Mouse (Mus musculus) liver, adult 2 months (tissue): ENCODE data around the gene Kcne1l. TPM values are rescaled to one million over a fixed set of nuclear protein-coding genes. Genes with fewer than 3 reads are reported as not detected.

Source experiments
- DNase-seq: peaks from one replicate; pipeline ENCODE4 v3.0.0-alpha.2; 2011; ENCODE audit warnings: low read depth, low spot score; ENCODE audit errors: extremely low read depth
- H3K27ac ChIP-seq: fragments of 200-500 bp; replicated peaks from 2 replicates; pipeline ENCODE4 v1.5.1; 2012; ENCODE audit warnings: low read depth, mild to moderate bottlenecking, control low read depth, inconsistent platforms, low read length; ENCODE audit not compliant: insufficient read depth
- H3K27me3 ChIP-seq: fragments of 200-500 bp; 2 replicates; pipeline ENCODE4 v1.6.1; 2012; ENCODE audit warnings: mild to moderate bottlenecking, moderate library complexity, low read length, inconsistent platforms; ENCODE audit not compliant: control insufficient read depth, insufficient read depth
- H3K36me3 ChIP-seq: fragments of 200-500 bp; 2 replicates; pipeline ENCODE4 v1.6.1; 2012; ENCODE audit warnings: low read length, inconsistent platforms; ENCODE audit not compliant: control insufficient read depth, insufficient read depth
- H3K4me1 ChIP-seq: fragments of 200-500 bp; 2 replicates; pipeline ENCODE4 v1.6.1; 2011; ENCODE audit warnings: low read length; ENCODE audit not compliant: control insufficient read depth, insufficient read depth
- H3K4me3 ChIP-seq: fragments of 200-500 bp; 2 replicates; pipeline ENCODE4 v1.5.1; 2011; ENCODE audit warnings: low read depth, mild to moderate bottlenecking, control low read depth, low read length, moderate library complexity; ENCODE audit not compliant: insufficient read depth
- H3K79me2 ChIP-seq: fragments of 200-500 bp; 2 replicates; pipeline ENCODE4 v1.6.1; 2012; ENCODE audit warnings: inconsistent platforms, mild to moderate bottlenecking, low read length, moderate library complexity; ENCODE audit not compliant: control insufficient read depth, insufficient read depth
- H3K9ac ChIP-seq: fragments of 200-500 bp; 2 replicates; pipeline ENCODE4 v1.6.1; 2012; ENCODE audit warnings: low read depth, mild to moderate bottlenecking, control low read depth, inconsistent platforms, low read length
- CTCF ChIP-seq: fragments of 200-500 bp; IDR thresholded peaks from 2 replicates; pipeline ENCODE4 v1.5.1; 2011; ENCODE audit warnings: low read depth, low read length, control low read depth
- POLR2A ChIP-seq: fragments of 200-500 bp; IDR thresholded peaks from 2 replicates; pipeline ENCODE4 v1.6.1; 2011; ENCODE audit warnings: low read length, control low read depth; ENCODE audit not compliant: insufficient read depth; ENCODE audit errors: extremely low read depth
- WGBS: fragments of 180-500 bp; shearing (Covaris S2); methylation state at CpG from one replicate; pipeline ENCODE4 v1.1.7; 2018; 5-methylcytosine and 5-hydroxymethylcytosine counted together
- polyA plus RNA-seq: library from polyadenylated mRNA; depleted of rRNA; stranded (reverse); fragments of >200 nt; gene quantifications from 2 replicates; pipeline ENCODE4 v1.2.3, GENCODE M21; 2012; rRNA removed
- total RNA-seq: library from RNA; depleted of rRNA; stranded (reverse); fragments of >200 nt; gene quantifications from 2 replicates; pipeline ENCODE4 v1.2.3, GENCODE M21; 2014; rRNA removed

Kcne1l gene
- total and polyA plus RNA-seq, 2 experiments = not detected

DNA sequence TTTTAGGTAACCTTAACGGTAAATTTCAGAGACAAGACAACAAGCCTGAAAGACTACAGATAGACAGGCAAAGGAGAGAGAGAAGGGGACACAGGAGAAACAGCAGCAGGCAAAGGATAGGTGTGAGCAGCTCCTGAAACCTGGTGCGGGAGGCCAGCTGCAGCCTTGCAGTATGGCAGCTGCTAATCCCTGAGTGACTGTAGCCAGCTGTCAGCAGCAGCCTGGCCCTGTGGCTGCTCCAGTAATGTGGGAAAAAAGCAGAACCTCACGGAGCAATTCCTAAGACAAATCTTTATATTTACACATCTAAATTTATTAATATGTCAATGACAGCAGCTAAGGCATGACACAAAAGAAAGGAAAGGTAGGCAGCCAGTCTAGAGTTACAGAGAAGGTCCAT is 29.5 kb downstream of the Kcne1l start:
- WGBS = 67% methylated on average over 3 of the region's 3 CpGs
- TF ChIP-seq CTCF (no peak), POLR2A (no peak)
- no peak overlapping the region for H3K4me3 ChIP-seq

DNA sequence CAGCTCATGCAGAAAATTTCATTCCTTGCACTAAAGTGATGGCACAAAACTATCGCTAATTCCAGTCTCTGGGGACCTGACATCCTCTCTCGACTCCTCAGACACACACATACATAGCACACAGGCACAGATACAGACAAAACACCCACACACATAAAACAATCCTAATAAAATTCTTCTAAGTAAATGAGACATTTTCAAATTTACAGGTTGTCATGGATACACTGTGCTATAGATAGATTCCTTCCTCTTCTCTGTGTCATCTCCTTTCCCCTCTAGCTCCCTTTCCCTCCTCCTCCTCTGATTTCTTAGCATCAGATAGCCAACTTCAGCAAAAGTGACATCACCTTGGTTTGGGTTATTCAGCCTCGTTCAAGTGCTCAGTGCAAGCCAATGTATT is 30.1 kb downstream of the Kcne1l start:
- 71% methylated on average over 3 of the region's 3 CpGs for whole genome bisulfite sequencing

More for the DNA sequence above, 29.5 kb downstream of the Kcne1l start:
- no peak overlapping the region for H3K9ac ChIP-seq
- H3K27ac ChIP-seq = no peak overlapping the region
- DNase-seq = no peak
- no peaks in the 10 kb centered on the region for H3K36me3 ChIP-seq
- H3K4me1 ChIP-seq = no peaks in the 10 kb centered on the region
- no peaks in the 10 kb centered on the region for H3K79me2 ChIP-seq
- H3K27me3 ChIP-seq = no peaks in the 10 kb centered on the region

More for the DNA sequence above, 30.1 kb downstream of the Kcne1l start:
- H3K27ac ChIP-seq = no peak overlapping the region
- no peaks in the 10 kb centered on the region for H3K4me1 ChIP-seq
- no peak overlapping the region for H3K9ac ChIP-seq
- TF ChIP-seq POLR2A (no peak), CTCF (no peak)
- no peak for DNase-seq
- no peaks in the 10 kb centered on the region for H3K36me3 ChIP-seq
- H3K79me2 ChIP-seq = no peaks in the 10 kb centered on the region
- H3K4me3 ChIP-seq = no peak overlapping the region
- H3K27me3 ChIP-seq = no peaks in the 10 kb centered on the region

Other genes starting within 250 kb of the Kcne1l start
- not detected in 2 replicates for gene Gucy2f, start 109.4 kb downstream of the Kcne1l start, total RNA-seq
- gene Gucy2f, start 109.4 kb downstream of the Kcne1l start, polyA plus RNA-seq = not detected in 2 replicates
- gene Nxt2, start 79.5 kb downstream of the Kcne1l start, total RNA-seq = 29.0 and 31.9 TPM in 2 replicates
- 4.4 and 6.1 TPM in 2 replicates for gene Nxt2, start 79.5 kb downstream of the Kcne1l start, polyA plus RNA-seq
- gene Acsl4, start 84.2 kb upstream of the Kcne1l start, total RNA-seq = 37.9 and 38.3 TPM in 2 replicates
- gene Acsl4, start 84.2 kb upstream of the Kcne1l start, polyA plus RNA-seq = 4.2 and 6.0 TPM in 2 replicates